Mouse (Mus musculus): ENCODE data around the gene Anapc5.
A peak's percentile ranks its signal among the peaks of the same experiment; 100 is the strongest.

Gene Anapc5

GRCm38 (mm10) chr5:122820777-122821523 is at the start of gene Anapc5:
Gene Anapc5 (minus strand): TSS chr5:122821339.
- peak; percentile 90 for DNase-seq (ENCODE audit: low spot score)

- no peak for DNase-seq (ENCODE audit: low spot score)
These were observed 41.9 kb upstream of the Anapc5 start for GRCm38 (mm10) chr5:122863053-122863452.

- no peak for DNase-seq (ENCODE audit: low spot score)
These were observed 34.7 kb upstream of the Anapc5 start for GRCm38 (mm10) chr5:122855858-122856257.

GRCm38 (mm10) chr5:122852611-122853010 is 31.5 kb upstream of the Anapc5 start:
- DNase-seq (ENCODE audit: low spot score): no peak

- no peak for DNase-seq (ENCODE audit: low spot score)
These were observed 29.3 kb upstream of the Anapc5 start for GRCm38 (mm10) chr5:122850319-122851002.

GRCm38 (mm10) chr5:122849521-122850318 is 28.6 kb upstream of the Anapc5 start, which contains the start of gene Rnf34:
Gene Rnf34 (plus strand): TSS chr5:122850048.
- peak; percentile 86 for DNase-seq (ENCODE audit: low spot score)

- no peak for DNase-seq (ENCODE audit: low spot score)
These were observed 22.7 kb upstream of the Anapc5 start for GRCm38 (mm10) chr5:122843799-122844198.

GRCm38 (mm10) chr5:122841126-122841525 is 20.0 kb upstream of the Anapc5 start:
- no peak for DNase-seq (ENCODE audit: low spot score)

GRCm38 (mm10) chr5:122832996-122833395 is 11.9 kb upstream of the Anapc5 start:
- no peak for DNase-seq (ENCODE audit: low spot score)

- no peak for DNase-seq (ENCODE audit: low spot score)
These were observed 11.4 kb upstream of the Anapc5 start for GRCm38 (mm10) chr5:122832536-122832935.

- no peak for DNase-seq (ENCODE audit: low spot score)
These were observed 4.0 kb upstream of the Anapc5 start for GRCm38 (mm10) chr5:122825099-122825498.

- no peak for DNase-seq (ENCODE audit: low spot score)
These were observed 3.3 kb upstream of the Anapc5 start for GRCm38 (mm10) chr5:122824450-122824849.

- no peak for DNase-seq (ENCODE audit: low spot score)
These were observed 2.8 kb upstream of the Anapc5 start for GRCm38 (mm10) chr5:122823976-122824375.

GRCm38 (mm10) chr5:122822441-122822840 is 1.3 kb upstream of the Anapc5 start:
- DNase-seq (ENCODE audit: low spot score): no peak

GRCm38 (mm10) chr5:122821524-122821885 is 366 bp upstream of the Anapc5 start:
- DNase-seq (ENCODE audit: low spot score): no peak

GRCm38 (mm10) chr5:122812699-122813098 is 8.4 kb downstream of the Anapc5 start:
- DNase-seq (ENCODE audit: low spot score): no peak

- no peak for DNase-seq (ENCODE audit: low spot score)
These were observed 9.6 kb downstream of the Anapc5 start for GRCm38 (mm10) chr5:122811364-122812079.

- no peak for DNase-seq (ENCODE audit: low spot score)
These were observed 15.6 kb downstream of the Anapc5 start for GRCm38 (mm10) chr5:122805503-122805902.

GRCm38 (mm10) chr5:122802706-122803105 is 18.4 kb downstream of the Anapc5 start:
- no peak for DNase-seq (ENCODE audit: low spot score)

- DNase-seq (ENCODE audit: low spot score): no peak
These were observed 19.5 kb downstream of the Anapc5 start for GRCm38 (mm10) chr5:122801684-122802083.

GRCm38 (mm10) chr5:122800345-122801010 is 20.7 kb downstream of the Anapc5 start:
- DNase-seq (ENCODE audit: low spot score): no peak
